Mouse (Mus musculus) kidney, postnatal 0 days (tissue): ENCODE results near the gene E130308A19Rik. TPM values are rescaled to one million over a fixed set of nuclear protein-coding genes. Genes with fewer than 3 reads are reported as not detected.

Experiments used
- ATAC-seq: fragments of 200-750 bp; cut with Nextera tagmentation; replicated peaks from 2 replicates; pipeline ENCODE4 v1.8.0; 2017; ENCODE audit warnings: low read depth, moderate number of reproducible peaks, moderate TSS enrichment, moderate library complexity; ENCODE audit not compliant: low FRiP score
- DNase-seq: peaks from one replicate; pipeline ENCODE4 v3.0.0-alpha.2; 2016; ENCODE audit warnings: low spot score
- H3K27ac ChIP-seq: fragments of 300-500 bp; sonication (generic); 2 replicates; pipeline ENCODE4 v1.5.1; 2014; ENCODE audit warnings: mild to moderate bottlenecking
- H3K27me3 ChIP-seq: fragments of 300-500 bp; sonication (generic); 2 replicates; pipeline ENCODE4 v1.6.1; 2014; ENCODE audit warnings: low read length, mixed read lengths; ENCODE audit not compliant: insufficient read depth
- H3K36me3 ChIP-seq: fragments of 300-500 bp; sonication (generic); 2 replicates; pipeline ENCODE4 v1.6.1; 2014; ENCODE audit warnings: low read length, mixed read lengths; ENCODE audit not compliant: insufficient read depth
- H3K4me1 ChIP-seq: fragments of 300-500 bp; sonication (generic); replicated peaks from 2 replicates; pipeline ENCODE4 v1.6.1; 2014; ENCODE audit warnings: antibody characterized with exemption, low read length, mixed read lengths; ENCODE audit not compliant: insufficient read depth
- H3K4me2 ChIP-seq: fragments of 300-500 bp; sonication (generic); 2 replicates; pipeline ENCODE4 v1.6.1; 2014; ENCODE audit warnings: mild to moderate bottlenecking, low read length, moderate library complexity, mixed read lengths
- H3K4me3 ChIP-seq: fragments of 300-500 bp; sonication (generic); replicated peaks from 2 replicates; pipeline ENCODE4 v1.5.1; 2014; ENCODE audit warnings: low read depth, low read length
- H3K9ac ChIP-seq: fragments of 300-500 bp; sonication (generic); 2 replicates; pipeline ENCODE4 v1.6.1; 2014; ENCODE audit warnings: low read depth, low read length
- H3K9me3 ChIP-seq: fragments of 300-500 bp; sonication (generic); replicated peaks from 2 replicates; pipeline ENCODE4 v1.6.1; 2016; ENCODE audit warnings: low read length, inconsistent platforms, mixed read lengths
- CTCF ChIP-seq: IDR thresholded peaks from 2 replicates; pipeline ENCODE4 v1.5.1; 2016; ENCODE audit warnings: antibody characterized with exemption, low read depth, mild to moderate bottlenecking, moderate library complexity
- WGBS: fragments of 180-500 bp; shearing (Covaris S2); extraction: QIAGEN DNeasy Blood & Tissue Kit; methylation state at CpG from one replicate; pipeline ENCODE4 v1.1.7; 2014; 5-methylcytosine and 5-hydroxymethylcytosine counted together
- polyA plus RNA-seq: library from polyadenylated mRNA; unstranded; fragments of >200 nt; fragmentation: Nextera tagmentation; extraction: Ambion mirVana; gene quantifications from 2 replicates; pipeline ENCODE4 v1.2.1, GENCODE M21; 2015

Gene E130308A19Rik
- polyA plus RNA-seq, 1 experiment from 2014 or later, result 29.0 TPM

- Histone ChIP-seq H3K9ac (no peak overlapping the region), H3K27ac (no peak overlapping the region), H3K36me3 (no peaks in the 10 kb centered on the region), H3K4me1 (peaks cover 27% of the 10 kb centered on the region), H3K4me3 (no peak overlapping the region), H3K9me3 (no peaks in the 10 kb centered on the region), H3K27me3 (no peaks in the 10 kb centered on the region), H3K4me2 (no peak overlapping the region)
- ATAC-seq (no peak), DNase-seq (peak; percentile 81)
- TF ChIP-seq CTCF, result peak; percentile 72
- 38% methylated on average over 10 of the region's 10 CpGs for WGBS
Observed at GRCm38 (mm10) chr4:59760636-59761364, 134.8 kb downstream of the E130308A19Rik start.

GRCm38 (mm10) chr4:59761365-59761729 is 135.3 kb downstream of the E130308A19Rik start:
- Histone ChIP-seq H3K4me3 (no peak overlapping the region), H3K36me3 (no peaks in the 10 kb centered on the region), H3K27me3 (no peaks in the 10 kb centered on the region), H3K27ac (no peak overlapping the region), H3K4me2 (no peak overlapping the region), H3K9me3 (no peaks in the 10 kb centered on the region), H3K4me1 (peaks cover 27% of the 10 kb centered on the region), H3K9ac (no peak overlapping the region)
- DNase-seq (no peak), ATAC-seq (no peak)
- WGBS, result 45% methylated on average over 4 of the region's 4 CpGs
- TF ChIP-seq CTCF, result no peak

GRCm38 (mm10) chr4:59764950-59765349 is 138.9 kb downstream of the E130308A19Rik start:
- 0 out of 2 replicates have a peak, but pooled peaks cover 4% of the 10 kb centered on the region for H3K36me3 ChIP-seq
- H3K9ac ChIP-seq, result no peak overlapping the region
- H3K27me3 ChIP-seq, result no peaks in the 10 kb centered on the region
- no peak overlapping the region for H3K4me3 ChIP-seq
- peak overlapping the region; percentile 37 for H3K4me2 ChIP-seq
- no peak for TF ChIP-seq CTCF
- no peaks in the 10 kb centered on the region for H3K9me3 ChIP-seq
- DNase-seq, result no peak
- peaks cover 13% of the 10 kb centered on the region for H3K4me1 ChIP-seq
- 50% methylated on average over 7 of the region's 7 CpGs for WGBS
- ATAC-seq, result no peak
- H3K27ac ChIP-seq, result peak overlapping the region; percentile 73

- peak overlapping the region; percentile 37 for H3K4me2 ChIP-seq
- H3K9me3 ChIP-seq, result no peaks in the 10 kb centered on the region
- H3K4me3 ChIP-seq, result no peak overlapping the region
- DNase-seq (peak; percentile 85), ATAC-seq (no peak; the same call in 1 of the 2 replicates)
- no peak overlapping the region for H3K9ac ChIP-seq
- peak overlapping the region; percentile 73 for H3K27ac ChIP-seq
- H3K36me3 ChIP-seq, result peaks cover 8% of the 10 kb centered on the region; the same call in 1 of the 2 replicates
- H3K4me1 ChIP-seq, result peaks cover 9% of the 10 kb centered on the region
- WGBS, result 15% methylated on average over 7 of the region's 7 CpGs
- no peaks in the 10 kb centered on the region for H3K27me3 ChIP-seq
- TF ChIP-seq CTCF, result no peak
Observed at GRCm38 (mm10) chr4:59765385-59766005, 139.5 kb downstream of the E130308A19Rik start.

GRCm38 (mm10) chr4:59767717-59768116 is 141.7 kb downstream of the E130308A19Rik start:
- Histone ChIP-seq H3K36me3 (peaks cover 24% of the 10 kb centered on the region), H3K9me3 (no peaks in the 10 kb centered on the region), H3K27ac (no peak overlapping the region), H3K4me1 (peaks cover 6% of the 10 kb centered on the region), H3K9ac (no peak overlapping the region), H3K27me3 (no peaks in the 10 kb centered on the region), H3K4me3 (no peak overlapping the region), H3K4me2 (no peak overlapping the region)
- no peak for TF ChIP-seq CTCF
- 80% methylated on average over 2 of the region's 2 CpGs for WGBS
- no peak for DNase-seq
- ATAC-seq, result no peak

GRCm38 (mm10) chr4:59772171-59772879 is 146.3 kb downstream of the E130308A19Rik start:
- Histone ChIP-seq H3K27ac (no peak overlapping the region), H3K36me3 (peaks cover 37% of the 10 kb centered on the region), H3K9me3 (no peaks in the 10 kb centered on the region), H3K4me1 (no peaks in the 10 kb centered on the region), H3K9ac (no peak overlapping the region), H3K4me2 (no peak overlapping the region), H3K27me3 (no peaks in the 10 kb centered on the region), H3K4me3 (no peak overlapping the region)
- DNase-seq (no peak), ATAC-seq (no peak)
- TF ChIP-seq CTCF, result no peak
- 85% methylated on average over 17 of the region's 17 CpGs for WGBS
